Mouse (Mus musculus) layer of hippocampus, adult 18-20 months (tissue): ENCODE measurements at regions not wholly inside any gene's neighbourhood (a gene's known extent, or its start where the extent isn't known, plus 50 kb on each side); places are given as distances from the start of the nearest gene placed in this dataset.
A peak's percentile ranks its signal among the peaks of the same experiment; 100 is the strongest.

Experiments used
- DNase-seq, 2 experiments: peaks; one replicate each; pipeline ENCODE4 v3.0.0; 2022; ENCODE audit warnings: low spot score in 2 of 2

DNA sequence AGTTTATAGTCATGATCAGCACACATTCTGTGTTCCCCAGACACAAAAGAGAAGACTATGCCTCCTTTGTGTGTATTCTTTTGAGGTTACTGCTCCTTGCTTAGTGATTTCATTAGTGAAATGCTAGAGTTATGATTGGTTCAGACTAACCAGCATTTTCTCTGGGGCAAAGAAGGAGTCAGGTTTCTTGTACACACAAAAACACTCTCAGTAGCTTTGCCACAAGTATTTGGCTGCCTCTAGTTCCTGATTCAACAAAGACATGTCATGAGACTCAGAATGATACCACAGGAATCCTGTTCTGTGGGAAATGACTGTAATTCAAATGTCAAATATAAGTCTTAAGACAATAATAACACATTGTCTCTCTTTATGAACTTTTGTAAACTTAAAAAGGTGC is 86.9 kb downstream of the Alx1 start:
- DNase-seq, result no peak

DNA sequence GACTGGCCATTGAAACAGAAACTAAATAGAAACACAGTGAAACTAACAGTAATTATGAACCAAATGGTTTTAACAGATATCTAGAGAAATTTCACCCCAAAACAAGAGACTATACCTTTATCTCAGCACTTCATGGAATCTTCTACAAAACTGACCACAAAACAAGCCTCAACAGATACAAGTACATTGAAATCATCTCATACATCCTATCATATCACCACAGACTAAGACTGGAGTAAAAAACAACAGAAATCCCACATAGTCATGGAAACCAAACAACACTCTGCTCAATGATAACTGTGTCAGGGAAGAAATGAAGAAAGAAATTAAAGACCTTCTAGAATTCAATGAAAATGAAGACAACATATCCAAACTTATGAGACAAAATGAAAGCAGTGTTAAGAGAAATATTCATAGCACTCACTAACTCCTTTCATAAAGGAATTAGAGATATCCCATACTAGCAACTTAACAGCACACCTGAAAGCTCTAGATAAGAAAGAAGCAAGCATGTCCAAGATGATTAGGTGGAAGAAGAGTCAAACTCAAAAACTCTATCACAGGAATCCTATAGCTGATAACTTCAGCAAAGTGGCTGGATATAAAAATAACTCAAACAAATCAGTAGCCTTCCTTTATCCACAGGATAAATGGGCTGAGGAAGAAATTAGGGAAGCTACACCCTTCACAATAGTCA is 89.0 kb downstream of the Alx1 start:
- no peak for DNase-seq

DNA sequence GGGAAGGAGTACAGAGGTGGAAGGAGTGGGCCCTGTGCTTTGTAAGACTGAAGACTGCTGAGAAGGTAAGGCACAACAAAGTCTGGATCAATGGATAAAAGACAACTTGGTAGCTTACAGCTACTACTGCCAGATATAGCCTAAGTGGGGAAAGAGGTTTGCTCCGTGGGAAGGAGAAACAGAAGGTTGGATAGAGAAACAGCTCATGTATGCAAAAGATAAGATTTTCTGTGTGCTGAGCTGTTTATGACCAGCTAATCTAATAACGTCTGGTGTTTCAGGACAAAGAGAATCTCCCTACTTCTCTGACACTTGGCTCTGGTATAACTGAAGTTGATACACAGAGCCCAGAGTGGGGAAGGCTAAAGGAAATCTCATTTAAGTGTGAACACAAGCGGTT is 98.6 kb downstream of the Alx1 start:
- DNase-seq, result no peak

DNA sequence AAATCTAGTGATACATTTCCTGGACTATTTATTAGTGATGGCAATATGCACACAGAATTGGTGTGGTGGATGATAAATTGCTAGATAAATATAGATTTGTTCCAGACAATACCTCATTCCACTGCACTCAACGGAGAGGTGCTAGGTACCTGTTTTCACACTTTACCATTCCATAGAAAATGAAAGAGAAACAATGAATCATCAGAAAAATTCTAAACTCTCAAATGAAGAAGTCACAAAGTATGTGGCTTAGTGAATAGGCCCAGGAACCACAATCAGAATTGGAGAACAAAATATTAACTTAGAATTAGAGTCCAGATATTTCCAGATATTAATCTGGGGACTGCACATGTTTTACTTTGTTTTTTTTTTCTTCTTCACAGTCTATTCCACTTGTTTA is 101.4 kb downstream of the Alx1 start:
- no peak for DNase-seq

DNA sequence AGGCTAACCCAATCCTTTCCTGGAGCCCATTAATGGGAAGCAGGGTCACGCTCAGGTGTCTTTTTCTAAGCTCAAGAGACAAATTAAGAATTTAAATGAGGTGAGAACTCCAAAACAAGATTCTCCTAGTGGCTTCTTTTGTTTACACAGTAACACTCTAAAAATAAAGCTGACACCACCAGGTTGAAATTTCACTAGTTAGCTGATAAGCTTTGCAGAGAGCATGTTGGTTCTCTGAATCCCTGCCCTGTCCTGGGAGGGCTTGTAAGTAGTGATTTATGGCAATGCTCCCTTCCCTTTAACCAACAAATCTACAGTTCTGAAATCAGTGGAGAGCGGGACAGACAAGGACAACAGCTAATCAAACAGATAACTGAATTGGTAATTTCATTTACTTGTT is 132.6 kb downstream of the Alx1 start:
- no peak for DNase-seq

DNA sequence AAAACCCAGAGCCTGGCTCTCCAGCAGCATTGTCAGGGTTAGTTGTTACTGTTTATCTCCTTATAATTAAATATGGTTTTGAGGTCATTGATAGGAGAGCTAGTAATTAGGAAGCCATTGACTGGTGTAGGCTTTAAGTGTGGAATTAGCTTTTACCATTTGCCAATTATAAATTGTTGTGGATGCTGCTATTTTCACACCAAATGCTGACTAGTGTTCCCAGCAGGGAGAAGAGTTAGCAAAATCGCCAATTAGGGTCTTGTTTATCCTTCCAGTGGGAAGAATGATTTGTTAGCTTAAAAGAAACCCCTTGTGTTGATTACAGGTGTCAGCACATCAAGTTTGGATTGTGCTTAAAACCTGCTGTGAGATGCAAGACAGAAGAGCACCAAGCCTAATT is 134.1 kb downstream of the Alx1 start:
- DNase-seq, result no peak

DNA sequence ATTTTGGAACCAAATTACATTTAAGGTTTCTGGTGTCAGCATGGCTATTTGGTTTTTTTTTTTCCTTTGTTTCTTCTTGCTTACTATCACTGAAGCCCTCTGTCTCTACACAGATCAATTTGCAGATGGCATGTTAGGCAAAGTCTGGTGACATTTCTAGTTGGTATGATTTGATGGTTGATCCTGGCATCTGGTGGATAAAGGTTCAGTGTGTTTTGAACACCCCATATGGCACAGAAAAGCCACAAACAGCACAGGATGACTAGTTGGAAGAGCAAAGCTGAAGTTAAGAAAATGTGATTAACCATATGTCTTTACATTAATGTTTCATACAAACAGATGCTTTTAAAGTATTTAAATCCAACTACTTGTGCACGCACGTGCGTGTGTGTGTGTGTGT is 137.6 kb downstream of the Alx1 start:
- DNase-seq, result peak in 1 of 2 experiments; percentile 29

DNA sequence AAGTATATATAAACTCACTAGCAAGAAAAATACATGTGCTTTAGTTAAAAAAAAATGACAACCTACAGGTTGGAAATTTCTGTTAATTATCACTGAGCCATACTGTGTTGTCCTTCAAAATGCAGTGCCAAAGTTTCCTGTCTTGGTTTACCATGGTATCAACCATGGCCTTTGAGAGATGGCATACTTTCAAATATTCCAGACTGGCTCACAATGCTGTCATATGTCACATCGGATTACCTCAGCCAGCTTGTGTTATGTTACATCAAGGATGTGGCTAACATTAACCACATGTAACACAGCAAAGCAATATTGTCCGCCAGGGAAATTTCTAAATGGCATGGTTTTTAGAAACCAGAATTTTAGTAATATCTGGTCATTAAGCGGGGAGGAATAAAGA is 140.3 kb downstream of the Alx1 start:
- no peak for DNase-seq

DNA sequence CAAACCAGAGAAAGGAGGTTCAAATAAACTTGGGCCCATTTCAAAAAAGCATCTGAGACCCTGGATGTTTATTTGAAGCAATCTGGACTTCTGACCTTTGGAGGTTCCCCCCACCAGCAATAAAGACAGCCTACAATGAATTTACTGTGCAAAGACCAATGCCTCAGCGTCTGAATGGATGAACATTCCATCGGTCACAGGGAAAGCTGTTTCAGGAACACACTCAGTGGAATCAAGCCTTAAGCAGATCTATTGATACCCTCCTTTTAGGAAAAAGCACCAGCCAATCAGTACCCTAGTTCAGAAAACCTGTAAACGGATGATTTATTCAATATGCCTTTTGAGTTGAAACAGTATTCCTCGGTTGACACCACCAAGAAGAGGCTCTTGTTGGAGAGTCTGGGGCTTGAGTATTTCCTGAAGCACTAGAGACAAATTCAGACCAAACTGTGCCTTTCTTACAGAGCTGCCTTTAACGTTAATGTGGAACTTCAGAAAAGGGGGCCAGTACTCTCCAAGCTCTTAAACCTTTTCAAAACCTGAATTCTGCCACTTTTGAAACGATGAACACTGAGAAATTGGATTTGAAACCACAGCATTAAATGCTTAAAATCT is 148.1 kb downstream of the Alx1 start:
- DNase-seq, result no peak

DNA sequence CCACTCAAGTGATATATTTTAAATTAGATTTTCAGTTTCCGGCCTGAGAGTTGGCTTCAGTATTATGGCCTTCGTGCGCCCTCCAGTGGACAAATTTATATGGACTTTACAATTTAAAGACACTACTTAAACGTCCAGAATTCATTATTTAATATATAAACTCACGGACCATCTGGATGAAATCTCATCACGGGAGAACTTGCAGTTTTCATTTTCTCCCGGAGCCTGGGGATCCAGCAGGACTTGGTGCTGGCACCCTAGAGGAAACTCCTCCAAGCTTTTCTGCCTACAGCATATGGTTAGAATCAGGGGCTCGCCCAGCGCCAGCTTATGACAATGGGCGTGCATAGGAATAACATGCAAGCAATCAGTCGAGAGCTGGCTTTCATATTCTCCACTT is 152.0 kb downstream of the Alx1 start:
- peak; percentile 13 to 62 for DNase-seq

DNA sequence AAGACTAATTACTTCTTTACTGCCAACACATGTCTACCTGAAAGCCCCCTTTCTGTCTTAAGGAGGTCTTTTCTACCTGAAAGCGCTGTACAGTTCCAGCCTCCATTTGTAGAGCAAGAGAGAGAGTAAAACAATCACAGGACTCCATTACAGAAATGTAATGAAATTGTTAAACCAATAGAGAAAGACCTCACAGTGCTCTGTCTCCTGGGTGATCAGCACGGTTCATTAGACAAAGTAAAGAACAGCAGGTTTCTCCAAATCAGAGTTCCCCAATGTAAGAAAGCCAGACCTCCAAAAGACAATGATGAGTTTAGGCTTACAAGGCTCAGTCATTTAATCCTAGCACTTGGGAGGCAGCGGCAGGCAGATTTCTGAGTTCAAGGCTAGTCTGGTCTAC is 153.1 kb downstream of the Alx1 start:
- DNase-seq, result no peak

DNA sequence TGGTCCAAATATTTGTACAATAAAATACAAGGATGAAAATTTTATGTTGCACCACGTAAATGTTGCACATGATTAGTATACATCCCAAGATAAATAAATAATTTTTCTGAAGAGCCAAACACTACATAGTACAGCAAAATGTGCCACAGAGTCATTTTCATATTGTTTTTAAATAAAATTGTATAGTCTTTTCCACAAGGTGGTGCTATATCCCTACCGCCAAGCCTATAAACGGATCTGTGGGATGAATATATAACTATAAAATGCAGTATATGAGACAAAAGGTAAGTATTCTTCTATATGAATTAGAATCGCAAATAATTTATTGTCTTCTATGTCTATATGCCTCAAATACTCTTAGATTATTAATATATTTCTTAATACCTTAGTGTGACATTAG is 163.1 kb downstream of the Alx1 start:
- DNase-seq, result no peak

DNA sequence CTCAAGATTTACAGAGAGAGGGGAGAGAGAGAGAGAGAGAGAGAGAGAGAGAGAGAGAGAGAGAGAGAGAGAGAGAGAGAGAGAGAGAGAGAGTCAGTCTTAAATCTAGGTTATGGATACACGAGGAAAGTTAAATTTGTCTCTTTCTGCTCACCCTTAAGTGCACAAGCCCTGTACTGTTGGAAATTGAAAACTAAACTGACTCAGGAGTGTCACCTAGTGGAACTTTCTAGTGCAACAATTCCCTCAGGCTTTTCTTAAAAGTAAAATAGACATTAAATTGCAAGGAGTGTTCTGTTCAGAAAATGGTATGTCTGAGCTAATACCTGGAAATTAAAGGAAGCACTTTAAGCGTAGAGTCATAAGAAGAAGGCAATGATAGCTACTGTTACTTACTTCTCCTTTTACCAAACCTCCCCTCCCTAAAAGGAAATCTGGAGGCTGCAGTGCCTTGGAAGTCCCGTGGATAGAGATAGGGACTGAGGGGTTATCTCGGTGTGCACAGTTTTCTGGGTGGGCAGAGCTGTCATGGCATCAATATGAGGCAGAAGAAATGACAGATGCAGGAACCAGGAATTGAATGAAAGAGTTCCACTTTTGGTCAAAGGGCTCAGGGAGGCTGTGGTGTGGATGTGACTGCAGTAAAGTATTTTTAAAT is 193.3 kb downstream of the Alx1 start:
- DNase-seq, result peak in 1 of 2 experiments; percentile 19

DNA sequence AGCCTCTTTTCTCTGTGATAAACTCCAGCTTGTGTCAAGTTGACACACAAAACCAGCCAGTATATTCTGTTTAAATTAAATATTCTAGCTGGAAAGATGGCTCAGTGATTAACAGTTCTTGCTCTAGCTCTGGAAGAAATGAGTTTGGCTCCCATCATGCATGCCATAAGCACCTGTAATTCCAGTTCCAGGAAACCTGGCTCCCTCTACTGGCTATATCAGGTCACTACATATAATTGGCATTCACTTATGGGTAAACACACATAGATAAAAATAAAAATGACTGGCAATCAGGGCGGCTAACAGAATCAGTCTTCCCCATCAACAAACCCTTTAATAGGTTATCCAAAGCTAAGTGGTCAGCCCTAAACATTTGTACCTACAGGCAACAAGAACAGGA is 194.2 kb downstream of the Alx1 start:
- no peak for DNase-seq

DNA sequence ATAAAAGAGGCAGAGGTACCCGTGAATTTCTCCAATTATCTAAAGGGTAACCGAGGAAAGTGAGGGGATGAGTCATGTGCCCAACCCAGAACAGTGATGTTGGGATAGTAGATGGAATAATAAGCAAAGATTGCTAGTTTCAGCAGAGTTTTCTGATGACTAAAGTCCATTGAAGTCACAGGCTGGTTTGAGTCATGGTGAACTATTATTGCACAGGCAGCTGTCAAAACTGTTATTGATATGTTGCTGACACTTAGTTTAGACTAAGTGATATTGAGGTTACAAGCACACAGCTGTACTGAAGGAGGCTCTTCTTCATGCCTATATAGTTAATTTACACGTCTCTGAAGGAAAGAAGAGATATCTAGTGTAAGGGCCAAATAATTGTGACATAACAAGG is 200.4 kb downstream of the Alx1 start:
- DNase-seq, result no peak

DNA sequence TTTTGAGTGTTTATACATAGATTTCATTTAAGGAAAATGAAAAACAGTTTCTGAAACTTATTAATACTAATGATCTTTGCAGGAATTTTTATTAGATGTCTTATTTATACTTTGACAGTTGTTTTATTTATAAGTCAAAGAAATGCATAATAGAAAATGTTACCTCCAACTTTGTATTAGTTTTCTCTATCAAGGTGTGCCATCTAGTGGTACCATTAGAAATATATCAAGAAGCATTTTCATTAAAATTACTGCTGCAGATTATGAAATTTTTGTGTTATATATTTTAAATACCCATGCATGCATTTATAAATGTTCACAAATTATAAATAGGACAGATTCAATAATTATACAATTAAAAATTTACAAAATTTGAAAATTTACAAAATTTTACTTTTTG is 206.6 kb downstream of the Alx1 start:
- DNase-seq, result no peak

DNA sequence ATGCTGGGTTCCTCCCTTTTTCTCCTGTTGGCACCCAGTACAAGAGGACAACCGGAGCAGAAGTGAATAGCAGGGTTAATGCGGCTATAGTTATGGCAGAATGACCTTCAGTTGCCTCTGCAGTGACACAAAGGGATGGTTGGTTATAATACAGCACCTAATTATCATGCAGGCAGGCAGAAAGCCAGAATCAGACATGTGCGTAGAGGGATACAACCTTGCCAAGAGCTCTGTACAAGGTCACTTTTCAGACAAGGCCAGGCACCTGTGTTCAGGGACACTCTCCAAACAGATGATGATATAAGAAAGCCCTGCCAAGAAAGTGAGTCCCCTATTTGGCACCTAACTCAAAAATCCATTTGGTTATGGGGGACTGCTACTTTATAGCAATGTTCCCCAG is 228.6 kb downstream of the Alx1 start:
- DNase-seq, result no peak

DNA sequence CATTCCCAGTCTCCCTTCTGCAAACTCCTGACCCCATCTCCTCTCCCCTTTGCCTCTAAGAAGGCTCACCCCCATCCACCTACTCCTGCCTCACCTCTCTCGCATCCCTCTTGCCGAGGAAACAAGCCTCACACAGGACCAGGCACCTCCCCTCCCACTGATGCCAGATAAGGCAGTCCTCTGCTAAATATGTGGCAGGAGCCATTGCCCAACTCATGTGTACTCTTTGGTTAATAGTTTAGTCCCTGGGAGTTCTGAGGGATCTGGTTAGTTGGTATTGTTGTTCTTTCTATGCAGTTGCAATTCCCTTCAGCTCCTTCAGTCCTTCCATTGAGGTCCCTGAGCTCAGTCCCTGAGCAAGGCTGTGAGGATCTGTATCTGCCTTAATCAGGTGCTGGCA is 250.8 kb downstream of the Alx1 start:
- DNase-seq, result no peak

DNA sequence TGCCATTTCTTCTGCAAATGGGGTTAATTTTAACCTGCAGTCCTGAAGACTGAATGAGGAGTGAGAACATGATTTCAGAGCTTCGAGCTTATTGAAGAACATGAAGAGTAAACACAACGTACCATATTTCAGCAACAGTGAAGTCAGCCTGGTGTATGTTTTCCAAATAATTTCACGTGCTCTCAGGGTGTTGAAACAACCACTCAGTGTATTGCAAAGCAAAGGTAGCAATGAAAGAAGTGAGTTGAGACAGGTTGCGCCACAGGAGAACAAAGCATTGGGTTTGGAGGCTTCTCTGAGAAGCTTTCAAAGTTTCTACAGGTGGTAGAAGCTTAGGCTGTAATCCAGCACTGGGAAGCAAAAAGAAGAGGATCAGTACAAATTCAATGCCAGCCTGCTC is 251.7 kb downstream of the Rassf9 start:
- DNase-seq, result no peak

DNA sequence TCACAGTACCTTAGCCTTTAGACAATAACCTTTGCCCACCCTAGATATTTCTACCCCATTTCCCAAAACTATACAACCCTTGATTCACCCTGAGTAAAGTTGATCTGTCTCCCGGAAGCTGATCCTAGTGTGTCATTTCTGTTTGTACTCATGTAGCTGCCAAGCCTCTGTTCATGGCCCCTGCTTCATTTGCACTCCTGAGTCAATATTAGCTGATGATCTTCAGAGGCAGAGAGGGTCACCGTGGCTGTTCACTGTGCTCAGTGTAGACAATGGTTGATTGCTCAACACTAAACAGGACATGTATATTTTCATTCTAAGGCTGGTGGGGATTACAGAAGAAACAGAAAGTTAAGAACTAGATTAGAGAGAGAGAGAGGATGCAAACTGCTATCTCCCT is 250.4 kb downstream of the Rassf9 start:
- DNase-seq, result no peak

DNA sequence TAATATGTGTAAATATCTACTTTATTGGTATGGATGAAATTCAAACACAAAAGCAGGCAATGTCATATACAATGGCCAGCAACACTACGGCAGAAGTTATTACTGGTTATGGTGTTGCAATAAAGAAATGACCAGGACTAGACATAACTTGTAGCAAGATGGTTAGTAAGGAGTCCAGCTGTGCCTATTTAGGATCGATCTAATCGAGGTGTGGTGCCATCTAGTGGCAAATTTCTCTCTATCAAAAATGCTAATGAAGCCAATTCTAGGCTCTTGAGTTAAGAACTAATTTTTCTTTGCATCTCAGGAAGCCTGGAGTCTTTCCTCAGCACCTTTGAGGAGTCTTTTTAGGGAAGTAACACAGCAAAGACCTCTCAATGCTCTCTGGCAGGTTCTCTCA is 223.2 kb downstream of the Rassf9 start:
- peak in 1 of 2 experiments; percentile 65 for DNase-seq

DNA sequence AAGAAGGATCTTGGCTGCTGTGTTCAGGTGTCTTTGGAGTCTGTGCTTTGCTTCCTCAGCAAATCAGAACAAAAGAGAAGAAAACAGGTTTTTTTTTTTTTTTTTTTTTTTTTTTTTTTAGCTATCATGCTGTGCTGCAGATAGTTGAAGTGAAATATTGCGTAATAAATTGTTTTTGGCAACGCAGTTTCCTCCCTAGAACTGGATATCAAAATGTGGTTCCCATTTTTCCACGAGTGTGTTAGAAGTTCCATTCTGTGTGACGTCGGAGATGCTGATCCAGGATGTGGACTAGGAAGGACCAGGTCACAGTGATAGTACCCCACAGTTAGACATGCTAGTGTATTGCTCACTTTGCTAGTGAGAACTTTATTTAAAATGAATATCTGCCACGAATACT is 220.4 kb downstream of the Rassf9 start:
- DNase-seq, result no peak

DNA sequence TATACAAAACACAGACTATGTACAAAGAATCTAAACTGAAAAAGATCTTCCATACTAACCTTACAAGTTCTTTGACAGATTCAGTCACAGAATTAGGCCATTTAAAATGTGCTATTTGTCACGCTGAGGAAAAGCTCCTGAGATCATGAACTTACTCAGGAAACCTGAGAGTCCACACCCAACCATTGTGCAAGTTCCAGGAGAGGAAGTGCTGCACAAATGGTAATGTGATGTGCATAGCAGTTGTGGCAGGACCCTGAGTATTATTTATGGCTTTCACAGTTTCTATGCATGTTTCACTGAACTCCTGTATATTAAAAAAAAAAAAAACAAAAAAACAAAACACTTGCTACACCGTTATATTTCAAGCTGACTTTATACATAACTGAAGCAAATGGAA is 200.2 kb downstream of the Rassf9 start:
- no peak for DNase-seq
